Mouse (Mus musculus) cortical plate, adult 2 months (tissue): ENCODE results near the gene G430095P16Rik.

Experiments used
- CTCF ChIP-seq: fragments of 200-500 bp; IDR thresholded peaks from 2 replicates; pipeline ENCODE4 v1.5.1; 2011; ENCODE audit warnings: mild to moderate bottlenecking, control low read depth, low read length; ENCODE audit not compliant: insufficient read depth; ENCODE audit errors: extremely low read depth
- POLR2A ChIP-seq: fragments of 200-500 bp; IDR thresholded peaks from 2 replicates; pipeline ENCODE4 v1.6.1; 2011; ENCODE audit warnings: mild to moderate bottlenecking, low read length, control low read depth; ENCODE audit not compliant: insufficient read depth; ENCODE audit errors: extremely low read depth

GRCm38 (mm10) chr8:84738266-84738665 is 15.5 kb downstream of the G430095P16Rik start:
- TF ChIP-seq CTCF (no peak), POLR2A (no peak)
